Mouse (Mus musculus) gastrocnemius, postnatal 14 days (tissue): ENCODE results near the gene Dnajb1. TPM values are rescaled to one million over a fixed set of nuclear protein-coding genes. Genes with fewer than 3 reads are reported as not detected.
A peak's percentile ranks its signal among the peaks of the same experiment; 100 is the strongest.

Experiments used
- DNase-seq: peaks from one replicate; pipeline ENCODE4 v3.0.0; 2021; ENCODE audit warnings: mixed read lengths
- intact Hi-C: fragments of 180-260 bp; cut with DNase I; formaldehyde crosslinking; loops from one replicate; pipeline ENCODE4 v1.15.1; 2025; ENCODE audit warnings: low total_unique reads
- total RNA-seq, 2 experiments: library from RNA; stranded (reverse); gene quantifications; 2 replicates each; pipeline ENCODE4 v1.2.3; 2021

Dnajb1 gene
- total RNA-seq, 2 experiments from 2014 or later: 7.0 to 7.4 TPM

DNA sequence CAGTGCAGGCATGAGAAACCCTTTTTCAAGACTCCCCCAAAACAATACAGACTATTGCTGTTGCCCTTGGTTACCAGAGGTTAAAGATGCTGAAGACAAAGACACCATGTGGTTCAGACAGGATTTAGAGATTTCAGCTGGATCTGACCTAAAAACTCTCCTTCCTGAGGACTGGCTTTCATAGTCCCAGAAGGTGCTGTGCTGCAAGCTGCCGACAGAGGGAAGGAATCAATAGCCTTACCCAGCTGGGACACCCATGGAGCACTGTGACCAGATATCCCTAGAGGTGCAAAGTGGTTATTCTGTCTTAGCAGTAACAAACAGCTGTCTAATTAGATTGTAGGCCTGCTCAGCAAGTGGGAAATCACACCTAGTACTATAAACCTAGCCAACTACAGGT, 9.8 kb upstream of the Dnajb1 start:
- intact Hi-C loops: no loop called here

GRCm38 (mm10) chr8:83599814-83600213, 8.2 kb upstream of the Dnajb1 start:
- no peak for DNase-seq
- intact Hi-C loops: no loop called here

More for the DNA sequence above, 9.8 kb upstream of the Dnajb1 start:
- no peak for DNase-seq

DNA sequence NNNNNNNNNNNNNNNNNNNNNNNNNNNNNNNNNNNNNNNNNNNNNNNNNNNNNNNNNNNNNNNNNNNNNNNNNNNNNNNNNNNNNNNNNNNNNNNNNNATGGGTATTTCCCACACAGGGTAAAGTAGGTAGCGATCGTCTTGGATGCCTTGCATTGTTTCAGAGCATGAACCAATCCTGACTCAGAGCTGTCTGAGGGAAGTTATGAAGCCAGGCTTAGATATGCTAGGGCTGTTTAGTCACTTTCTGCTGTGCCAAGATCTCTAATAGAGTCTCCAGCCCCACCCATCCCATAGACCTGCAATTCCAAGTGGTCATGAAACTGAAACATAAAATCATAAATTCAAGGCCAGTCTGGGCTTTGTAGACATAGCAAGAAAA, 5.4 kb upstream of the Dnajb1 start:
- intact Hi-C loops: no loop called here

DNA sequence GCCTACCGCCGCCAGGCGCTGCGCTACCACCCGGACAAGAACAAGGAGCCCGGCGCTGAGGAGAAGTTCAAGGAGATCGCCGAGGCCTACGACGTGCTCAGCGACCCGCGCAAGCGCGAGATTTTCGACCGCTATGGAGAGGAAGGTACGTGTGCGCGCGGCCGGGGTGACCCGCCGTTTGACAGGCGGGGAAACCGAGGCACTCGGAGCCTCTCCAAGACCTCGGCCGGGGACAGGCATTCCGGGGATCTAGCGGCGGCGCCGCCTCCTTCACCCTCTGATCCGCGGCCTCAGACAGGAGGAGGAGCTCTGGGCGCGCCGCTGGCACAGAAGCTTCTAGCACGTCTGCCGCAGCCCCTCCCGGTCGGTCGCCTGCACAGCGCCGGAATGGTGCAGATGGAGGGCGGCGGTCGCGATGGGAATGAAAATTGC, 421 bp downstream of the Dnajb1 start:
- peak; percentile 87 for DNase-seq
- intact Hi-C loops: loop anchor here (5.0 kb wide), 1 partner anchor 41 kb away; the partner anchor contains the start of gene Ndufb7

More for the DNA sequence above, 5.4 kb upstream of the Dnajb1 start:
- no peak for DNase-seq

GRCm38 (mm10) chr8:83609086-83609485, 1.1 kb downstream of the Dnajb1 start:
- intact Hi-C loops: loop anchor here (5.0 kb wide), 1 partner anchor 42 kb away; the partner anchor contains the start of gene Ndufb7
- no peak for DNase-seq

DNA sequence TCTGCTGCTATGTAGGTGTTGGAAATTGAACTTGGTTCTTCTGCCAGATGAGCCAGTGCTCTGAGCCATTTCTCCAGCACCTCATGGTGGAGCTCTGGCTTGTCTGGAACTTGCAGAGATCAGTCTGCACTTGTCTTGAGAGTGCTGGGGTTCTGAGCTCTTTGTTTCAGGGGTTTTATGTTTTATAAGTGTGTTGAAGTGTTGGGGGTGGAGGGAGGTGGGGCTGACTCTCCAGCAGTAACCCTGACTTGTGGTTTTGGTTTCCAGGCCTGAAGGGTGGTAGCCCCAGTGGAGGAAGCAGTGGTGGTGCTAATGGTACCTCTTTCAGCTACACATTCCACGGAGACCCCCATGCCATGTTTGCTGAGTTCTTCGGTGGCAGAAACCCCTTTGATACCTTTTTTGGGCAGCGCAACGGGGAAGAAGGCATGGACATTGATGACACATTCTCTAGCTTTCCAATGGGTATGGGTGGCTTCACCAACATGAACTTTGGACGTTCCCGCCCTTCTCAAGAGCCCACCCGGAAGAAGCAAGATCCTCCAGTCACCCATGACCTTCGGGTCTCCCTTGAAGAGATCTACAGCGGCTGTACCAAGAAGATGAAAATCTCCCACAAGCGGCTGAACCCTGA, 1.7 kb downstream of the Dnajb1 start:
- intact Hi-C loops: loop anchor here (5.0 kb wide), 1 partner anchor 42 kb away; the partner anchor contains the start of gene Ndufb7

GRCm38 (mm10) chr8:83611921-83612320, 3.9 kb downstream of the Dnajb1 start:
- no peak for DNase-seq
- intact Hi-C loops: no loop called here

More for the DNA sequence above, 1.7 kb downstream of the Dnajb1 start:
- DNase-seq: no peak

GRCm38 (mm10) chr8:83613695-83614094, 5.7 kb downstream of the Dnajb1 start:
- no peak for DNase-seq
- intact Hi-C loops: no loop called here

- intact Hi-C loops: no loop called here
- no peak for DNase-seq
Observed at GRCm38 (mm10) chr8:83616625-83617024, 8.6 kb downstream of the Dnajb1 start.

DNA sequence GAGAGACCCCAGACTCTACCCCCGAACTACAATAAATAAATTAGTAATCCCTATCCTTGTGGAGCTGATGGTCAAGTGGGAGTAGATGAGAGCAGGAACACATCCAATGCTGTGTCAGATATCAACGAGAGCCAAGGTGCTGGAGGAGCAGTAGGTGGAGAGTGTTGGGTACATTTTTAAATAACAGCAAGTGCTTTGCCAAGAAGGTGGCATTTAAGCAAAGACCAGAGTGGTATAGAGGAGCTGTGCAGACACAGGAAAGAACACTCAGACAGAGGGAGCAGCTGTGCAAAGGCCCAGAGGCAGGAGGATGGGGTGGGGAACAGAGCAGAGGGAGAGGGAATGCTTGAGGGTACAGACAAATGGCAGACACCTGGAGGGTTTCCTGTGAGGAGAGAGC, 9.1 kb downstream of the Dnajb1 start:
- no peak for DNase-seq
- intact Hi-C loops: no loop called here

GRCm38 (mm10) chr8:83618566-83618965, 10.6 kb downstream of the Dnajb1 start:
- DNase-seq: no peak
- intact Hi-C loops: no loop called here

DNA sequence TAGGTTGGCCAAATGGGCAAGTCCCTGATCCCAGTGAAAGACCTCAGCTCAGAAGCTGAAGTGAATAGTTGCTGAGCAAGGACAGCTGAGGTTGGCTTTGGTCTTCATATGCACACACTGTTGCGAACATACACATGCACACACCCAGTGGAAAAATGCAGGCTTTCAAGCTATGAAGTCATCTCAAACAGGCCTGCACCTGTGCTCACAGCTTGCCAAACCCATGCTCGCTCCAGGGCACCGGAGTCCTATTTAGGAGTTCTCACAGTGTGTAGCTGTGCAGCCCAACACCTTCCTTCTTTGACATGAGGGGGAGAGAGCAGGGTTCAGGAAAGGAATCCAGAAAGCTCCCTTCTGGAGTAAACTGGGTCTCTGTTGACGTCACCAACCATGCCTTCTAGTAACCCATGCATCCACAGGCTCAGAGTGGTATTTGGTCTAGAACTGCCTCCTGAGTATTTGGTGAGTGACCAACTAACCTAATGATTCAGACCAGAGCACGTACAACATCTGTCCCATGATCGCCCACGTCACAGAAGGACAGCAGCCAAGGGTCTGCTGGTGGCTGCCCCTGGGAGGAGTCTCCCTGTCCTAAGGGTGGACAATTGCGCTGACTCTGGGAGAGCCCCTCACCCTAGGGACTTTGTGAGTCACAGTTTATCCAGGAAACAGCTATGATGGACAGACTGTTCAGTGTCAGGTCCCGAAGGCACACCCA, 11.7 kb downstream of the Dnajb1 start:
- DNase-seq: no peak
- intact Hi-C loops: no loop called here

DNA sequence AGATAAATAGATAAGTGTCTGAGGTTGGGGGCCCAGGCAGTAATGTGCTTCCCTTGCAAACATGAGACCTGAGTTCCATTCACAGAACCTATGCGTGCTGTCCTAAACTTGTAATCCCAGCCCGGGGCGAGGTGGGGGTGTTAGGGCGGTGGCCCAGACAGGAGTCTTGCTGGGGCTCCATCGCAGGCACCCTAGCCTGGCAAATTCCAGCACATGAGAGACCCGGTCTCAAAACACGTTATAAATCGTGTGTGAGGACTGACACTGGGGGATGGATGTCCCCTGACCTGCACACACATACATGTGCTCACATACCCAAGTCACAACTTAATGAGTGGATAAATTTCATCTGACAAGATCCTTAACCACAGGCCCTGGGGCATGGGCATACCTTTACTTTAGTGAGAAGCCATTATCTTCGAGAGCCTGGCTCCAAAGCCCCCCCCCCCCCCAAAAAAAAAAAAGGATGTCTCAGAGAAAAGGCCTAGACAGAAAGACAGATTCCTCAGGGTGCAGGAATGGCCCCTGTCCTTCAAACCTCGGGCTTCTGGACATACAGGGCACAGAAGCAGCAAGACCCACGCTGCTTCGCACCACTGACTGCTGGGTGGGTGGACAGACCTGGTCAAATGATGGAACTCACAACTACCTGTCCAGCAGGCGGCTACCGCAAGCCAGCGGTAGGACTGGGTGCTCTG, 13.8 kb downstream of the Dnajb1 start:
- intact Hi-C loops: no loop called here
- DNase-seq: no peak

GRCm38 (mm10) chr8:83622389-83622989, 14.5 kb downstream of the Dnajb1 start:
- intact Hi-C loops: no loop called here
- peak; percentile 87 for DNase-seq

DNA sequence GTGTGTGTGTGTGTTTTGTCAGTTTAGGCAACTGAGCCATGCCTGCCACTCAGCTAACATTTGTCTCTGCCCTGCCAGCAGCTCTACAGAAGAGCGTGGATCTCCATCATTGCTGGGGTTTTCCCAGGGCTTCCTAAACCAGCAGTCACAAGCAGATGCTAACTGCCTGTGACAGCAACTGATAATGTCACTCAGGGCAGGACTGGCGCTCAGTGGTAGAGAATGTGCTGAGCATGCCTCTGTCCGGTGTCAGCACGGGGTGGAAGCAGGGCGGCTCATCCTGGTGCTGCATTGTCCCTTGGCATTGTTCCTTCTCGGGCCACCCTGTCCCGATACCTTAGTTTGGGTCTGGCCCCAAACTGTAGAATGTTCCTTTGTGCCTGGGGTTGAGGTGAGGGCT, 15.6 kb downstream of the Dnajb1 start:
- no peak for DNase-seq
- intact Hi-C loops: no loop called here

- intact Hi-C loops: no loop called here
- no peak for DNase-seq
Observed at GRCm38 (mm10) chr8:83624739-83625138, 16.7 kb downstream of the Dnajb1 start.

DNA sequence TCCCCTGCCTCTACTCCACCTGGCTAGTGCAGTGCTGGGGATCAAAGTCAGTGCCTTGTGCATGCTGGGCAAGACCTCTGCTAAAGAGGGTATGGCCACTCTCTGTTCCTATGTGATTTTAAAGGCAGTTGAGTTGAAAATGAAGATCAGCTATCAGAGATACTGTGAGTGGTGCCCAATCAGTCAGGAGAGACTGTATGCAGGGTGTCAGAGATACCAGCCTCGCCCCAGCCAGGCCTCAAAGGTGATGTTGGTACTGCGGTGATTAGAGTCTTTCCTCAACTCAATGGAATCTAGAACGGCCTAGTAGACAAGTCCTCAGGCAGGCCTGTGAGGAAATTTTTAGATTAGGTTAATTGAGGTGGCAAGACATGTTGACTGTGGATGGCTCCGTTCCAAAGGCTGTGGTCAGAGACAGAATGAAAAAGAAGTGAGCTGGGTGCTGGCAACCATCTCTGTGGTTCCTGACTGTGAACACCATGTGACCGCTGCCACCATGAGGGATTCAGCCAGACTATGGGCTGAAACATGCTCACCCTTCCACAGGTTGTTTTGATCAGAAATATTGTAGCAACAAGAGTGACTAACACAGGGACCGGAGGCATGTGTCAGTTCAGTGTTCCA, 17.8 kb downstream of the Dnajb1 start:
- intact Hi-C loops: no loop called here
- DNase-seq: no peak

GRCm38 (mm10) chr8:83632083-83632707, 24.2 kb downstream of the Dnajb1 start:
- DNase-seq: no peak
- intact Hi-C loops: no loop called here

DNA sequence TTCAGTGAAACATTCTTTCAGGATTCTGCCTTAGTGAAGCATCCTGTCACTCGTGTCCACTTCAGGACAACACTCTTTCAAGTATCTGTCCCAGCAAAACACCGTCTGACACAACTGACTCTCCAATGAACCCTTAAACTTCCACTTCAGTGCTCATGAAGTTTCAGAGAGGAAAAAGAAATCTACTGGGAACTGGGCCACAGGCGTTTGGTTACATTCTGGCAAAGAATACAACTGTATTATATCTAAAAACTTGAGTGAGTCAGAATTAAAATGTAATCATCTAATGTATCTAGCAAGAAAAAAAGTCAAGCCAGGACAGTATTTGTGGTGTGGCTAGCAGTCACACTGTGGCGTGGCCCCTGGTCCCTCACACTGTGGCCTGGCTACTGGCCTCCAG, 30.9 kb downstream of the Dnajb1 start:
- intact Hi-C loops: no loop called here
- DNase-seq: no peak
